Mouse (Mus musculus): ENCODE results near the gene Ttc27.

Gene Ttc27

DNA sequence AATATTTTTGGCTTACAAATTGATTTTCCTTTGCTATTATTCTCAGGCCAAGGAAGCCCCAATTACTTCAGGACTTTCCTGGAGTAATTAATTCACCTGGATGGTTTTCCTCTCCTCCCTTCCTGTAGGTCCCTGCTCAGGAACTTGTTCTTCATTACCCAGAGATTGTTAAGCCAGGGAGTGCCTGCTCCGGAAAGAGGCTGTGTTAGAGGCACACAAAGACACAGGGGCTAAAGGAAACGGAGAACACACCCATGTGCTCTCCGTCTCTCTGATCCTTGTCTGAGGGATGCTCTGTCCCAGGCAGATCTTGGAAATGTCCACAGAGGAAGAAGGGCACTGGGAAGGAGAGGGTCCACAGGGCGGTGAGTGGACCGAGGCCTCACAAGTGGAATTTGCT, 158.2 kb downstream of the Ttc27 start:
- DNase-seq (ENCODE audit: low read depth in 2 of 2, low spot score in 2 of 2): no peak

GRCm38 (mm10) chr17:74876954-74877353, 159.4 kb downstream of the Ttc27 start:
- no peak for DNase-seq (ENCODE audit: low read depth in 2 of 2, low spot score in 2 of 2)

DNA sequence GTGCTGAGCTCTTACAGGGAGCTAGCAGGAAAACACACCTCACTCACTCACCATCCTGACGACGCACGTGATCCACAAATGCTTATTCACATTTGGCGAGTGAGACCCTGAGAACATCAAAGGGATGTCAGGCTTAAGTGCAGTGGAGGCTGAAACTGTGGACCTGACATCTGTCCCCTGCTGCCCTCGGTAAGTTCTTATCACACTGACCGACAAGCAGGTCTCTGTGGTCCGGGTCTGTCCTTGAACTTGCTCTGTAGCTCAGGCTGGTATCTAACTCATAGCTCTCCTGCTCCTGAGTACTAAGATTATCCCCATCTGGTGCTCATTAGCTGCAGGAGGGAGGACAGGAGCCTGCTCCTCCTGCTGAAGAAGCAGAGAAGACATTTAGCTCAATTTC, 162.2 kb downstream of the Ttc27 start:
- DNase-seq (ENCODE audit: low read depth in 2 of 2, low spot score in 2 of 2): no peak

DNA sequence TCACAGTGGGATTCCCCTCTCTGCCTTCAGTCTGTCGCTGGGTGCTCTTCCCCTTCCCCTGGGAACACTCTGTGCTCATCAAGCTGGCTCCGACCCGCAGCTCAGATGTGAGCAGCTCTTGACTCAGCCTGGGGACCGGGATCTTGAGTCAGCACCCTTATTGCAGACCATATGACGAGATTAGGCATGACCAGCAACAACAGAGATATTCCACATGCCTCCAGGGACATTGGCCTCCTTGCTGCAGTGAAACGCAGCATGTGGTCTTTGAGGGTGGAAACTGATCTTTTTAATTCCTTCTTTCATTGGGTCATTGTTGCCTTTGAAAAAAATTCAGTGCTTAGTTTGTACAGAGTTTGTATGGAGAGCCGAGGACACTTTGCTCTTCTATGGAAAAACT, 169.5 kb downstream of the Ttc27 start:
- no peak for DNase-seq (ENCODE audit: low read depth in 2 of 2, low spot score in 2 of 2)

DNA sequence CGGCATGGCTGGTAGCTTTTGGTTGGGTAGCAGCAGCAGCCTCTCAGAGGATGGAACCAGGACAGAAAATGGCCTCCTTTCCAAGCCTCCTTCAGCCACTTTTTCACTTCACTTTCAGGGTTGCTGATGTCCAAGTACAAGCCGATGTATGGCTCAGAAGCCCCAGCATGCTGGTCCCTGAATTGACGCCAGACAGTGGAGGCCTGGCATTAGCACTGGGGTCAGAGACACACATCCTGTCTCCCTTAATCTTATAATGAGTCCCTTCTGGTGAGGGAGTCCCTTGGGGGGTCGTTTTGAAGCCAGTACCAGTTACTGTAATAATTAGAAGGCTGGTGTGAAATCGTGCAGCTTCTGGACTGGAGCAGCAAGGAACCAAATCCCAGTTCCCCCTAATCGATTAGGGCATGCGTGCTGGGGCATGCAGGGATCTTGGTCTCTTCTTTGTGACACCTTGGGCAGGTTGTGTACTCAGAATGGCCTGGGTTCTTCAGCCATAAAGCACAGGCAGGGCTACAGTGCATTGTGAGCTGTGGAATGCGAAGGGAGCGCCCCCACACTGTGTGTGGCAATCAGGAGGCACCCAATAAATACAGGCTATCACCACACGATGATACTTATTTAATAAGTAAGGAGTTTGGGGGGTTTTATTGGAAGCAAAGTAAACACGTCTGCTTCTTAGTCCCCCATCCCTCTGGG, 171.5 kb downstream of the Ttc27 start:
- no peak for DNase-seq (ENCODE audit: low read depth in 2 of 2, low spot score in 2 of 2)

- DNase-seq (ENCODE audit: low read depth in 2 of 2, low spot score in 2 of 2): no peak
Observed at GRCm38 (mm10) chr17:74889535-74890117, 172.1 kb downstream of the Ttc27 start.

- DNase-seq (ENCODE audit: low read depth in 2 of 2, low spot score in 2 of 2): no peak
Observed at GRCm38 (mm10) chr17:74902453-74902852, 184.9 kb downstream of the Ttc27 start.

DNA sequence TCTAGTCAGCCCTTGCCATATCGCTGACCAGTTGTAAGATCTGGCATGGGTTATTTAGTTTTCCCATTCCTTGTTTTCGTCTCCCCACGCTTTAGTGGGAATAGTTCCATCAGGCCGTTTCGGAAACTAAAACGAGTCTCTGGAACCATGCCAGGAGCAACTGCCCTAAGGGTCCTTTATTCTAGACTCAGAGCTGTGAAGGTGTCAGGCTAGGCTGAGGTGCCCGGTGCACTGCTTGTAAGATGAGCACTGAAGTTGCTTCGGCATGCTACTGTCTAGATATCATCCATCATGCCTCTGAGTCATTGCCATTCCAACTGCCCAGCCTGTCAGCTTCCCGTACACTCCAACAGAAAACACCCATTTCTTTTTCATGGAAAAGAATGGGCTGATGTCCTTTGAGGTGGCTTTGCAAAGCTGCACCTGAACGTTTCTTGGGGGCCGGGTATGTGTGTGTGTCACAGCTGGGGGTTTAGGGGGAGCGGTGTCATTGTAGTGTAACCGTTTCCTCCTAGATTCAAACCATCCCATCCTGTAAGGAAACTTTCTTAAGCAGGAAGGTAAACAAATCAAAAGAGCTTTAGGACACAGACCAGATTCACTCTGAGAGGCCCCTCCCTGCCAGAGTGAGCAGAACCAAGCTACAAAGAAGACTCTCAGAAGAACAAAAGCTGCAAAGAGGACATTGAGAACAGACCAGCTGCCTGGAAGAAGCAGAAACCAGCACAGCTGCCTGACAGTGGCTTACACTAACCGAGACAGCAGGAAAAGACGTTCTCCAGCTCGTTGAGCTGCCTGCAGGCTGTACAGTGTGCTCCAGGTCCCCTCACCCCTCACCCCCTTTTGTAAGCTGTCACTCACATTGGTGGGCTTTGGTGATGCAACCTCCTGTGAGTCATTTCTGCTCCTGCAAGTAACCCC, 186.1 kb downstream of the Ttc27 start:
- no peak for DNase-seq (ENCODE audit: low read depth in 2 of 2, low spot score in 2 of 2)

DNA sequence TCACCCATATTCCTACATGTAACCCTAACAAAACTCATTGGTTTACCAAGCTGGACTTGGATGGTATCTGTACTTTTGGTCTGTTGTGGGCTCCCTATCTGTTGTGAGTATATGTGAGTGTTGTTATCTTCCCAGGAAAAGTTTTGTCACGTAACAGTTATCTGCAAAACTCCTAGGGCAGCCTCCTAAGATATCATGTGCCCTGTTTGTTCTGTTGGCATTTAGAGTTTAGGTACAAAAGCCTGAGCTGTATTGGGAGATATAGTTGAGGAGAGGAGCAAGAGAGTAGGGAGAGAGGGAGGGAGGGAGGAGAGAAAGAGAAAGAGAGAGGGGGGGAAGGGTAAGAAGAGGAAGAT, 186.8 kb downstream of the Ttc27 start:
- no peak for DNase-seq (ENCODE audit: low read depth in 2 of 2, low spot score in 2 of 2)

GRCm38 (mm10) chr17:74904956-74905355, 187.4 kb downstream of the Ttc27 start:
- no peak for DNase-seq (ENCODE audit: low read depth in 2 of 2, low spot score in 2 of 2)

DNA sequence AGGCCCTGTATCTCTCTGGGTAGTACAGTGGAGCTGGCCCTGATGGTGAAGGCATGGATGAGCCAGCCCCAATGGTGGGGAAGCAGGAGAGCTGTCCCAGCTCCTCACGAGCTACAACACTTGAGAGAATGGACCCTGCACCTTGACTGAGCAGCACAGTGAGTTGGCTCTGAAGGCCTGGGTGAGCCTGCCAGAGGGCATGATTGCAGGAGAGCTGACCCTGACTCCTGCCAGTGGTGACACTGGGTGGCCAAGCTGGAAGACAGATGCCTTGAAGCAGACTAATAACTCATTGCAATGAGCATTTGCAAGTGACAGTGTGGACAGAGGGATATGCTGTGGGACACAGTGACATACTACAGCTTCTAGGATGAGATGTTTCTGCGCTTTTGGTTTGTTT, 195.5 kb downstream of the Ttc27 start:
- no peak for DNase-seq (ENCODE audit: low read depth in 2 of 2, low spot score in 2 of 2)
